Mouse (Mus musculus) liver, postnatal 0 days (tissue): ENCODE data around the gene AC124502.3.

Experiments used
- CTCF ChIP-seq: sonication (generic); IDR thresholded peaks from 2 replicates; pipeline ENCODE4 v1.5.1; 2016; ENCODE audit warnings: antibody characterized with exemption, low read depth
- EP300 ChIP-seq: IDR thresholded peaks from 2 replicates; pipeline ENCODE4 v1.6.1; 2016; ENCODE audit warnings: antibody characterized with exemption, low read depth, mild to moderate bottlenecking

- TF ChIP-seq CTCF (no peak), EP300 (no peak)
Measured at GRCm38 (mm10) chr19:5023621-5024479, 14.8 kb upstream of the AC124502.3 start, which contains the start of gene Slc29a2.
